Mouse (Mus musculus): ENCODE measurements at regions not wholly inside any gene's neighbourhood (a gene's known extent, or its start where the extent isn't known, plus 50 kb on each side); places are given as distances from the start of the nearest gene placed in this dataset.

DNA sequence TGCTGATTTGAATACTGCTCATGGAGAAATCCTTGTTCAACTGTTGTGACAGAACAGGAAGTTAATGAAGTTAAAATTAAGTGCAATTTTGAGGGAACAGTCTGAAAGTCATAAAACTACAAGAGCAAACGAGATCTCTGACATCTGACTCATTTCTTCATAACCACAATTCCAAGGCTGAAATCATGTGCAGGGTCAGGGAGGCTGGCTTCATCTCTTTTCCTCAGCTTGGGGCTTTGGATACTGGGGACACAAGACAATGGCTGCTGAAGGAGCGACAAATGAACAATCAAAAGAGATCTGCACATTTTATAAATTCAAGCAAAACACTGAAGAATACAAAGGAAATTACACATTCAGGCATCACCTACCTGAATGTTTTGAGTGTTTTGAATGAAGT lies 429.2 kb upstream of the Cdh11 start:
- no peak for TF ChIP-seq CTCF (IDR thresholded peaks at IDR 0.05)
- no peak for TF ChIP-seq POLR2A (IDR thresholded peaks at IDR 0.05; ENCODE audit: insufficient read depth, low read depth, low read length)
- TF ChIP-seq EP300 (IDR thresholded peaks at IDR 0.05; ENCODE audit: insufficient read depth, low read depth, low read length), result no peak

Measured in heart, adult 2 months (tissue).